Mouse (Mus musculus): ENCODE results near the gene Hrh1.
"Not testable (repeated sequence)": the region's sequence is repeated elsewhere in the genome, so short reads cannot be mapped to it uniquely, and the experiment has no call there.

Gene Hrh1

DNA sequence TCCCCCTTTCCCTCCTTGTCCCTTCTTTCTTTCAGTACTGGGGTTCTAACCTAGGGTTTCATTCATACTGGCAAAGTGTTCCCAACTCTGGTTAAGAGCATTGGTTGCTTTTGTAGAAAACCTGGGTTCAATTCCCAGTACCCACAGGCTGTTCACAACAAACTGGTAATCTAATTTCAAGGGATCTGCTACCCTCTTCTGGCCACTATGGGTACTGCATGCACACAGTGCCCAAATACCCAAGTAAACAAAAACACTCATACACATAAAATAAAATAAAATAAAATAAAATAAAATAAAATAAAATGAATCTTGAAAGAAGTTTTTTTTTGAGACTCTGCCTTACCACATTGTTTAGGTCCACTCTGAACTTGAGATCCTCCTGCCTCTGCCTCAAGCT lies 63.8 kb downstream of the Hrh1 start:
- peak; percentile 50 for DNase-seq (ENCODE audit: low read depth, low spot score)

DNA sequence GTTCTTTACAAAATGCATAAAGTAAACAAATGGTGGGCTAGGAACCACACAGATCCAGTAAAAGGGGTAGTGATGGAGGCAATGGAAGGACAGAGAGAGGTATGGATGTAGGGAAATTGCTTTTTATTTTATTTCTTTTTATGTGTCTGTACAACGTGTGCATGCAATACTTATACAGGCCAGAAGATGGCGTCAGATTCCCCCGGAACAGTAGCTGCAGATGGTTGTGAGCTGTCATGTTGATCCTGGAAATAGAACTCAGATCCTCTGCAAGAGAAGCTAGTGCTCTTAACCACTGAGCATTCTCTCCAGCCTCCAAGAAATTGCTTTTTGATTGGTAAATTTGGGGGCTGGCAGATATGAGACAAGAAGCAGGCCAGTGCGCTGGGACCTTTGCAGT lies 65.0 kb downstream of the Hrh1 start:
- peak; percentile 38 for DNase-seq (ENCODE audit: low read depth, low spot score)

DNA sequence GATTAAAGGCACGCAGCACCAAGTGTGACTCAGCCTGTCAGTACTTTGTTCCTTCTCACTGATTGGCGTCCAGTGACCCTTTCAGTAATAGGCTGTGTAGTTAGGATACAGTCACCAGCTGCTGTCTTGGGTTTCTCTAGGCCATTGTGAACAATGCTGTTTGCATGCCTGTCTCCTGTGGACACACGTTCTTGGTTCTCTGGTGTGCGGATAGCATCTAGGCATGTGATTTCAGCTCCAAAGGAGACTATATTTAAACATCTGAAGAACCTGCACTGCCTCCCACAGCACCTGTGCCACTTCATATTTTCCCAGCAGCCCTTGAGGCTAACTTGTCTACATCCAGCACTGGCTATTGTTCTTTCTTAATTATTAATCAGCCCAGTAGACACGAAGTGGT lies 75.8 kb downstream of the Hrh1 start:
- no peak for DNase-seq (ENCODE audit: low read depth, low spot score)

DNA sequence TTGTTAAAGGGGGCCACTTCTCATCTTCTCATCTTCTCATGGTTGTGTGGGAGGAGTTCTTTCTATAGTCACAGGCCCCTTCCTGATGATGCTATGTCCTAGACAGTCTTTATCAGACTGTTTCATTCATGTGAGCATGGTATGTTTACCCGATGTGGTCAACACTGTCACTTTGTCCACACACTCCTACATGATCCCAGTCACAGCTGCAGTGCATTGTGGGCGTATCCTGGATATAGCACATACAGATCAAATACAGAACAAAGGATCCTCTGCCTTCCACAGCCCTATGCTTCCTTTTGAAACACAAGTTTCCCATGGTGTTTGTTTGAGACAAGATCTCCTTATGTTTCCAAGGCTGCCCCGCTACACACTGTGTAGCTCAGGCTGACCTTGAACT lies 76.3 kb downstream of the Hrh1 start:
- no peak for DNase-seq (ENCODE audit: low read depth, low spot score)

DNA sequence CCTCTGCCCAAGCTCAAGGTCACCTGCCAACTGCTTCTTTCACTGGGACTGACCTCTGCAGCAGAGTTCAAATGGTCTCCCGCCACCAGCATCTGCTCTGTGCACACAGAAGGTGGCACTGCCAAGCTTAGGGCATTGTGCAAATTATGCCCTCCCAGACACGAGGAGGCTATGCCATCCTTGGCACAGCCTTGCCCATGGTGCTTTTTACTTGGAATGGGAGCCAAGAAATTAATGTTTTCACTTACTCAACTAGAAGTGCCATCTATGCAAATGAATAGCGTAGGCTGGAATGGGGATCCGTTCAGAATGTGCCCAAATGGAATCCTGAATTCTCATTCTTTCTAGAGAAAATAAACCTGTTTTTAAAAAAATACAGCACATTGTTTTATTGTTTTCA lies 77.2 kb downstream of the Hrh1 start:
- DNase-seq (ENCODE audit: low read depth, low spot score): no peak

DNA sequence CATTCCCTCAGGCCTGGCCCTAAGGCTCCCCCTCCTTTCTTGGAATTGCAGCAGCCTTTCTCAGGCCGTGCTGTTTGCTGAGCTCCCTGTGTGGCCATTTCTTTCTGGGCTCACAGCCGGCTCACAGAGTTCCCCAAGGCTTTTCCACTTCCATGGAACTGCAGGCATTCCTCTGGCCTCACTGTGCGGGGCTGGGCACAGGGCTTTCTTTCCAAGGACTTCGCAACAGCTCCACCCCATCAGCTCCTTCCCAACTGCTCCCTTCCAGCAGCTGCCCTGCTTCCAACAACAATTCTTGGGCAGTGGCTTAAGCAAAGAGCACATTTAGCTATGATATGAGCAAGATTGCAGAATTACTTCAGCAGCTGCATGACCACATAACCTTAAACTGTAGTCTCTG lies 81.0 kb downstream of the Hrh1 start:
- DNase-seq (ENCODE audit: low read depth, low spot score): no peak

DNA sequence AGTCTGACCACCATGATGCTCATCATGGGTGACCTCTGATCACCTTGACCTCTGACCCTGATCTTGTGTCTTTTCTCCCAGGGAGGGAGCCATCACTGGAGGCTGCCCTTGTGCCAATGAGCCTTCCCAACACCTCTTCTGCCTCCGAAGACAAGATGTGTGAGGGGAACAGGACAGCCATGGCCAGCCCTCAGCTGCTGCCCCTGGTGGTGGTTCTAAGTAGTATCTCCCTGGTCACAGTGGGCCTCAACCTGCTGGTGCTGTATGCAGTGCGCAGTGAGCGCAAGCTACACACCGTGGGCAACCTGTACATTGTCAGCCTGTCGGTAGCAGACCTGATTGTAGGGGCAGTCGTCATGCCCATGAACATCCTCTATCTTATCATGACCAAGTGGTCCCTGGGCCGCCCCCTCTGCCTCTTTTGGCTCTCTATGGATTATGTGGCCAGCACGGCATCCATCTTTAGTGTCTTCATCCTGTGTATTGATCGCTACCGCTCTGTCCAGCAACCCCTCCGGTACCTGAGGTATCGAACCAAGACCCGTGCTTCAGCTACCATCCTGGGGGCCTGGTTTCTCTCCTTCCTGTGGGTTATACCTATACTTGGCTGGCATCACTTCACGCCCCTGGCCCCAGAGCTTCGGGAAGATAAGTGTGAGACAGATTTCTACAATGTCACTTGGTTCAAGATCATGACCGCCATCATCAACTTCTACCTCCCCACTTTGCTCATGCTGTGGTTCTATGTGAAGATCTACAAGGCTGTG lies 82.1 kb downstream of the Hrh1 start:
- peak; percentile 21 for DNase-seq (ENCODE audit: low read depth, low spot score)

DNA sequence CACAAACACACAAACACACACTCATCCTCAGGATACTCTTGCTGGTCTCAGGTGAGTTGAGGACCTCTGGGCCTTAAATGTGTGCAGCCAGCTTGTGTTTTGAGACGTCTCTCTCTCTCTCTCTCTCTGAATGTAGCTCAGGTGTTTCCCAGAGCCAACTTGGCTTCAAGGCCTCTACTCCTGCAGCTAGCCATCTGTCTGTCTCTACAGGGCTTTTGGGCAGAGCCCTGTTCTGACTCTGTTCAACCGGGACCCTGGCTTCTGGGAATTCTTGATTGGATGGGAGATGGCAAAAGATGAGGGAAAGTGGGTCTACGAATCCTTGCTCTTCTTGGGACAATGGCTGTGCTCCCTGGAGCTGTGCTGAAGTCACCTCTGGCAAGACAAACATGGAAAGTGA lies 91.6 kb downstream of the Hrh1 start:
- DNase-seq (ENCODE audit: low read depth, low spot score): no peak

DNA sequence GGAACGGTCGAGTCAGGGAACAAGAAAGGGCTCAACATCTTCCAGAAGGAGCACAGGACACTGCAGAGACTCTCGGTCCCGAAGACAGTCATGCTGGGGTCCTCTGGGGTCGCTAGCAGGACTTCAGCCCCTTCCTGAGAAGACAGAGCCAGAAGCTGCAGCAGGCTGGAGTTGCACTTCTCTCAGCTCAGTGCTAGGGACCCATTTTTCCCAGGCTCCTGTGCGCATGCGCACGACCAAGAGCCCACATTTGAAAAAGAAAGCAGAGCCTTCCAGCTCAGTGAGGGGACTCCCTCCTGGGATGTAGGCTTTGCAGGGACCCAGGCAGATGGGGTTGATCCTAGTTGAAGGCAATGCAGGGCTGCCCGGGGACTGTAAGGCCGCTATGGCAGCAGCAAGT lies 94.9 kb downstream of the Hrh1 start:
- not testable (repeated sequence) for DNase-seq (ENCODE audit: low read depth, low spot score)

DNA sequence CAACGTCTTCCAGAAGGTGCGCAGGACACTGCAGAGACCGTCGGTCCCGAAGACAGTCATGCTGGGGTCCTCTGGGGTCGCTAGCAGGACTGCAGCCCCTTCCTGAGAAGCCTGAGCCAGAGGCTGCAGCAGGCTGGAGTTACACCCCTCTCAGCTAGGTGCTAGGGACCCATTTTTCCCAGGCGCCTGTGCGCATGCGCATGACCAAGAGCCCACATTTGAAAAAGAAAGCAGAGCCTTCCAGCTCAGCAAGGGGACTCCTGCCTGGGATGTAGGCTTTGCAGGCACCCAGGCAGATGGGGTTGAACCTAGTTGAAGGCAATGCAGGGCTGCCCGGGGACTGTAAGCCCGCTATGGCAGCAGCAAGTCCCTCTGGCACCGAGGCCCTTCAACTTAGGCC lies 97.3 kb downstream of the Hrh1 start:
- DNase-seq (ENCODE audit: low read depth, low spot score): peak; percentile 30

DNA sequence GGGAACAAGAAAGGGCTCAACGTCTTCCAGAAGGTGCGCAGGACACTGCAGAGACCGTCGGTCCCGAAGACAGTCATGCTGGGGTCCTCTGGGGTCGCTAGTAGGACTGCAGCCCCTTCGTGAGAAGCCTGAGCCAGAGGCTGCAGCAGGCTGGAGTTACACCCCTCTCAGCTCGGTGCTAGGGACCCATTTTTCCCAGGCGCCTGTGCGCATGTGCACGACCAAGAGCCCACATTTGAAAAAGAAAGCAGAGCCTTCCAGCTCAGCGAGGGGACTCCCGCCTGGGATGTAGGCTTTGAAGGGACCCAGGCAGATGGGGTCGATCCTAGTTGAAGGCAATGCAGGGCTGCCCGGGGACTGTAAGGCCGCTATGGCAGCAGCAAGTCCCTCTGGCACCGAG lies 116.3 kb downstream of the Hrh1 start:
- DNase-seq (ENCODE audit: low read depth, low spot score): not testable (repeated sequence)

DNA sequence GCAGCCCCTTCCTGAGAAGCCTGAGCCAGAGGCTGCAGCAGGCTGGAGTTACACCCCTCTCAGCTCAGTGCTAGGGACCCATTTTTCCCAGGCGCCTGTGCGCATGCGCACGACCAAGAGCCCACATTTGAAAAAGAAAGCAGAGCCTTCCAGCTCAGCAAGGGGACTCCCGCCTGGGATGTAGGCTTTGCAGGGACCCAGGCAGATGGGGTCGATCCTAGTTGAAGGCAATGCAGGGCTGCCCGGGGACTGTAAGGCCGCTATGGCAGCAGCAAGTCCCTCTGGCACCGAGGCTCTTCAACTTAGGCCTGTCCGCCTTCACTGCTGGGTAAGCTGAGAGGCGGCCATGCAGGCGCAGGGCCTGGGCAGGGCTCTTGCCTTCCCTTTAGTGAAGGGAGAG lies 131.0 kb downstream of the Hrh1 start:
- DNase-seq (ENCODE audit: low read depth, low spot score): not testable (repeated sequence)

Measured in R1 (cell line).